Mouse (Mus musculus): ENCODE results near the gene Mas1. TPM values are rescaled to one million over a fixed set of nuclear protein-coding genes. Genes with fewer than 3 reads are reported as not detected.
A peak's percentile ranks its signal among the peaks of the same experiment; 100 is the strongest.

Gene Mas1
- polyA plus RNA-seq, 1 experiment from 2014 or later: 0.49 TPM

GRCm38 (mm10) chr17:12868640-12869039 lies 697 bp upstream of the Mas1 start:
- H3K4me3 ChIP-seq: no peak overlapping the region
- peak overlapping the region; percentile 24; the same call in 1 of the 2 replicates for H3K27ac ChIP-seq
- no peaks in the 10 kb centered on the region for H3K36me3 ChIP-seq
- ATAC-seq (replicated peaks; ENCODE audit: insufficient number of reproducible peaks, insufficient read depth, low FRiP score, low read depth): no peak
- H3K4me2 ChIP-seq: no peak overlapping the region
- H3K27me3 ChIP-seq: no peaks in the 10 kb centered on the region
- H3K9me3 ChIP-seq (replicated peaks): no peaks in the 10 kb centered on the region
- H3K4me1 ChIP-seq (replicated peaks): peaks cover 16% of the 10 kb centered on the region
- 6% methylated on average over 4 of the region's 4 CpGs for WGBS
- no peak overlapping the region for H3K9ac ChIP-seq

GRCm38 (mm10) chr17:12866853-12867252 lies 1.1 kb downstream of the Mas1 start:
- H3K4me3 ChIP-seq: no peak overlapping the region
- peak overlapping the region; percentile 64 for H3K27ac ChIP-seq
- peak overlapping the region; percentile 3; the same call in 1 of the 2 replicates for H3K4me2 ChIP-seq
- H3K4me1 ChIP-seq (replicated peaks): peaks cover 16% of the 10 kb centered on the region
- no peaks in the 10 kb centered on the region for H3K27me3 ChIP-seq
- H3K36me3 ChIP-seq: no peaks in the 10 kb centered on the region
- WGBS: 43% methylated on average over 10 of the region's 10 CpGs
- H3K9ac ChIP-seq: no peak overlapping the region
- no peak for ATAC-seq (replicated peaks; ENCODE audit: insufficient number of reproducible peaks, insufficient read depth, low FRiP score, low read depth)
- H3K9me3 ChIP-seq (replicated peaks): no peaks in the 10 kb centered on the region

- no peaks in the 10 kb centered on the region for H3K9me3 ChIP-seq (replicated peaks)
- H3K27ac ChIP-seq: no peak overlapping the region
- no peak overlapping the region for H3K4me2 ChIP-seq
- no peak for ATAC-seq (replicated peaks; ENCODE audit: insufficient number of reproducible peaks, insufficient read depth, low FRiP score, low read depth)
- no peak overlapping the region for H3K4me3 ChIP-seq
- H3K9ac ChIP-seq: no peak overlapping the region
- H3K36me3 ChIP-seq: no peaks in the 10 kb centered on the region
- H3K4me1 ChIP-seq (replicated peaks): peaks cover 16% of the 10 kb centered on the region
- no peaks in the 10 kb centered on the region for H3K27me3 ChIP-seq
- 55% methylated on average over 3 of the region's 3 CpGs for WGBS
Measured at GRCm38 (mm10) chr17:12865407-12865806, 2.5 kb downstream of the Mas1 start.

GRCm38 (mm10) chr17:12864111-12864510 lies 3.8 kb downstream of the Mas1 start:
- Histone ChIP-seq H3K4me3 (no peak overlapping the region), H3K9ac (no peak overlapping the region), H3K4me1 (replicated peaks) (peaks cover 16% of the 10 kb centered on the region), H3K9me3 (replicated peaks) (no peaks in the 10 kb centered on the region), H3K4me2 (no peak overlapping the region), H3K27ac (no peak overlapping the region), H3K27me3 (no peaks in the 10 kb centered on the region), H3K36me3 (no peaks in the 10 kb centered on the region)
- ATAC-seq (replicated peaks; ENCODE audit: insufficient number of reproducible peaks, insufficient read depth, low FRiP score, low read depth): no peak

GRCm38 (mm10) chr17:12859006-12859520 lies 8.9 kb downstream of the Mas1 start:
- H3K4me2 ChIP-seq: no peak overlapping the region
- H3K27me3 ChIP-seq: no peaks in the 10 kb centered on the region
- no peak overlapping the region for H3K4me3 ChIP-seq
- 76% methylated on average over 8 of the region's 8 CpGs for WGBS
- no peak for ATAC-seq (replicated peaks; ENCODE audit: insufficient number of reproducible peaks, insufficient read depth, low FRiP score, low read depth)
- H3K9ac ChIP-seq: no peak overlapping the region
- H3K27ac ChIP-seq: no peak overlapping the region
- no peaks in the 10 kb centered on the region for H3K4me1 ChIP-seq (replicated peaks)
- H3K36me3 ChIP-seq: no peaks in the 10 kb centered on the region
- H3K9me3 ChIP-seq (replicated peaks): no peaks in the 10 kb centered on the region

GRCm38 (mm10) chr17:12858072-12858471 lies 9.9 kb downstream of the Mas1 start:
- WGBS: 40% methylated on average over 4 of the region's 4 CpGs

GRCm38 (mm10) chr17:12857395-12857794 lies 10.5 kb downstream of the Mas1 start:
- Histone ChIP-seq H3K27ac (no peak overlapping the region), H3K9me3 (replicated peaks) (no peaks in the 10 kb centered on the region), H3K4me2 (no peak overlapping the region), H3K27me3 (no peaks in the 10 kb centered on the region), H3K4me1 (replicated peaks) (no peaks in the 10 kb centered on the region), H3K36me3 (no peaks in the 10 kb centered on the region), H3K4me3 (no peak overlapping the region), H3K9ac (no peak overlapping the region)
- no peak for ATAC-seq (replicated peaks; ENCODE audit: insufficient number of reproducible peaks, insufficient read depth, low FRiP score, low read depth)
- WGBS: 44% methylated on average over 3 of the region's 3 CpGs

More at GRCm38 (mm10) chr17:12858072-12858471, 9.9 kb downstream of the Mas1 start:
- H3K27ac ChIP-seq: no peak overlapping the region
- no peak overlapping the region for H3K4me3 ChIP-seq
- H3K9ac ChIP-seq: no peak overlapping the region
- ATAC-seq (replicated peaks; ENCODE audit: insufficient number of reproducible peaks, insufficient read depth, low FRiP score, low read depth): no peak
- no peaks in the 10 kb centered on the region for H3K4me1 ChIP-seq (replicated peaks)
- H3K27me3 ChIP-seq: no peaks in the 10 kb centered on the region
- H3K9me3 ChIP-seq (replicated peaks): no peaks in the 10 kb centered on the region
- H3K36me3 ChIP-seq: no peaks in the 10 kb centered on the region
- H3K4me2 ChIP-seq: no peak overlapping the region

GRCm38 (mm10) chr17:12854386-12854785 lies 13.6 kb downstream of the Mas1 start:
- Histone ChIP-seq H3K4me1 (replicated peaks) (no peaks in the 10 kb centered on the region), H3K9me3 (replicated peaks) (no peaks in the 10 kb centered on the region), H3K4me2 (no peak overlapping the region), H3K9ac (no peak overlapping the region), H3K4me3 (no peak overlapping the region), H3K27ac (no peak overlapping the region), H3K36me3 (no peaks in the 10 kb centered on the region), H3K27me3 (no peaks in the 10 kb centered on the region)
- 91% methylated on average over 11 of the region's 11 CpGs for WGBS
- ATAC-seq (replicated peaks; ENCODE audit: insufficient number of reproducible peaks, insufficient read depth, low FRiP score, low read depth): no peak

GRCm38 (mm10) chr17:12853821-12854220 lies 14.1 kb downstream of the Mas1 start:
- Histone ChIP-seq H3K9ac (no peak overlapping the region), H3K4me3 (no peak overlapping the region), H3K36me3 (no peaks in the 10 kb centered on the region), H3K27me3 (no peaks in the 10 kb centered on the region), H3K9me3 (replicated peaks) (no peaks in the 10 kb centered on the region), H3K4me2 (no peak overlapping the region), H3K4me1 (replicated peaks) (no peaks in the 10 kb centered on the region), H3K27ac (no peak overlapping the region)
- no peak for ATAC-seq (replicated peaks; ENCODE audit: insufficient number of reproducible peaks, insufficient read depth, low FRiP score, low read depth)
- WGBS: 73% methylated on average over 2 of the region's 2 CpGs

GRCm38 (mm10) chr17:12851689-12852088 lies 16.3 kb downstream of the Mas1 start:
- no peak overlapping the region for H3K4me2 ChIP-seq
- no peak overlapping the region for H3K9ac ChIP-seq
- H3K4me1 ChIP-seq (replicated peaks): no peaks in the 10 kb centered on the region
- 65% methylated on average over 11 of the region's 11 CpGs for WGBS
- H3K4me3 ChIP-seq: no peak overlapping the region
- H3K27ac ChIP-seq: no peak overlapping the region
- H3K9me3 ChIP-seq (replicated peaks): no peaks in the 10 kb centered on the region
- H3K36me3 ChIP-seq: no peaks in the 10 kb centered on the region
- ATAC-seq (replicated peaks; ENCODE audit: insufficient number of reproducible peaks, insufficient read depth, low FRiP score, low read depth): no peak
- H3K27me3 ChIP-seq: no peaks in the 10 kb centered on the region

- 78% methylated on average over 8 of the region's 8 CpGs for WGBS
- Histone ChIP-seq H3K4me1 (replicated peaks) (no peaks in the 10 kb centered on the region), H3K4me3 (no peak overlapping the region), H3K36me3 (no peaks in the 10 kb centered on the region), H3K4me2 (no peak overlapping the region), H3K27ac (no peak overlapping the region), H3K9ac (no peak overlapping the region), H3K9me3 (replicated peaks) (no peaks in the 10 kb centered on the region), H3K27me3 (no peaks in the 10 kb centered on the region)
- no peak for ATAC-seq (replicated peaks; ENCODE audit: insufficient number of reproducible peaks, insufficient read depth, low FRiP score, low read depth)
Measured at GRCm38 (mm10) chr17:12849778-12850382, 18.1 kb downstream of the Mas1 start.

GRCm38 (mm10) chr17:12847736-12848135 lies 20.2 kb downstream of the Mas1 start:
- no peak overlapping the region for H3K4me3 ChIP-seq
- 64% methylated on average over 4 of the region's 4 CpGs for WGBS
- no peak for ATAC-seq (replicated peaks; ENCODE audit: insufficient number of reproducible peaks, insufficient read depth, low FRiP score, low read depth)
- H3K27ac ChIP-seq: no peak overlapping the region
- H3K36me3 ChIP-seq: no peaks in the 10 kb centered on the region
- no peak overlapping the region for H3K9ac ChIP-seq
- no peak overlapping the region for H3K4me2 ChIP-seq
- H3K27me3 ChIP-seq: no peaks in the 10 kb centered on the region
- H3K4me1 ChIP-seq (replicated peaks): no peaks in the 10 kb centered on the region
- no peaks in the 10 kb centered on the region for H3K9me3 ChIP-seq (replicated peaks)

Measured in heart, embryonic 15.5 days (tissue).